Mouse (Mus musculus) embryonic facial prominence, embryonic 14.5 days (tissue): ENCODE results near the gene Wdr31. TPM values are rescaled to one million over a fixed set of nuclear protein-coding genes. Genes with fewer than 3 reads are reported as not detected.
"Not testable (repeated sequence)": the region's sequence is repeated elsewhere in the genome, so short reads cannot be mapped to it uniquely, and the experiment has no call there.

Experiments
- ATAC-seq: fragments of 200-750 bp; cut with Nextera tagmentation; 2 replicates; pipeline ENCODE4 v1.8.0; 2017; ENCODE audit warnings: low read depth, moderate number of reproducible peaks, moderate TSS enrichment
- DNase-seq: peaks from one replicate; pipeline ENCODE4 v3.0.0-alpha.2; 2015; ENCODE audit warnings: low spot score
- H3K27ac ChIP-seq: fragments of 300-500 bp; sonication (generic); replicated peaks from 2 replicates; pipeline ENCODE4 v1.5.1; 2014; ENCODE audit warnings: low read depth, mild to moderate bottlenecking, low read length, moderate library complexity
- H3K27me3 ChIP-seq: fragments of 300-500 bp; sonication (generic); replicated peaks from 2 replicates; pipeline ENCODE4 v1.6.1; 2014; ENCODE audit warnings: low read length; ENCODE audit not compliant: control insufficient read depth, insufficient read depth
- H3K36me3 ChIP-seq: fragments of 300-500 bp; sonication (generic); 2 replicates; pipeline ENCODE4 v1.6.1; 2014; ENCODE audit warnings: low read length, mixed read lengths; ENCODE audit not compliant: control insufficient read depth, insufficient read depth
- H3K4me1 ChIP-seq: fragments of 300-500 bp; sonication (generic); 2 replicates; pipeline ENCODE4 v1.6.1; 2014; ENCODE audit warnings: antibody characterized with exemption, low read length; ENCODE audit not compliant: control insufficient read depth, insufficient read depth
- H3K4me2 ChIP-seq: fragments of 300-500 bp; sonication (generic); 2 replicates; pipeline ENCODE4 v1.6.1; 2014; ENCODE audit warnings: low read depth, mild to moderate bottlenecking, low read length, moderate library complexity, mixed read lengths
- H3K4me3 ChIP-seq: fragments of 300-500 bp; sonication (generic); 2 replicates; pipeline ENCODE4 v1.5.1; 2014; ENCODE audit warnings: low read depth, mild to moderate bottlenecking, low read length
- H3K9ac ChIP-seq: fragments of 300-500 bp; sonication (generic); 2 replicates; pipeline ENCODE4 v1.6.1; 2014; ENCODE audit warnings: low read depth, mild to moderate bottlenecking, low read length, moderate library complexity, mixed read lengths
- H3K9me3 ChIP-seq: fragments of 300-500 bp; sonication (generic); 2 replicates; pipeline ENCODE4 v1.6.1; 2016; ENCODE audit warnings: low read length; ENCODE audit not compliant: control insufficient read depth
- WGBS: fragments of 180-500 bp; shearing (Covaris S2); extraction: QIAGEN DNeasy Blood & Tissue Kit; methylation state at CpG from one replicate; pipeline ENCODE4 v1.1.7; 2014; 5-methylcytosine and 5-hydroxymethylcytosine counted together
- polyA plus RNA-seq: library from polyadenylated mRNA; unstranded; fragments of >200 nt; fragmentation: Nextera tagmentation; extraction: Ambion mirVana; gene quantifications from 2 replicates; pipeline ENCODE4 v1.2.1, GENCODE M21; 2014

Gene Wdr31
- polyA plus RNA-seq, 1 experiment from 2014 or later: 5.3 TPM

GRCm38 (mm10) chr4:62486162-62486696, 15.5 kb upstream of the Wdr31 start:
- H3K4me2 ChIP-seq: no peak overlapping the region
- H3K27ac ChIP-seq: no peak overlapping the region
- no peaks in the 10 kb centered on the region for H3K9me3 ChIP-seq
- no peaks in the 10 kb centered on the region for H3K27me3 ChIP-seq
- DNase-seq (no peak), ATAC-seq (no peak)
- H3K9ac ChIP-seq: no peak overlapping the region
- H3K4me1 ChIP-seq: no peaks in the 10 kb centered on the region; the same call in 1 of the 2 replicates
- no peaks in the 10 kb centered on the region for H3K36me3 ChIP-seq
- 90% methylated on average over 15 of the region's 15 CpGs for WGBS
- H3K4me3 ChIP-seq: no peak overlapping the region

GRCm38 (mm10) chr4:62485450-62486161, 14.9 kb upstream of the Wdr31 start:
- no peak for ATAC-seq
- H3K4me3 ChIP-seq: no peak overlapping the region

GRCm38 (mm10) chr4:62484928-62485327, 14.2 kb upstream of the Wdr31 start:
- Histone ChIP-seq H3K27me3 (peaks cover 4% of the 10 kb centered on the region), H3K27ac (no peak overlapping the region), H3K9ac (no peak overlapping the region), H3K4me1 (no peaks in the 10 kb centered on the region; the same call in 1 of the 2 replicates), H3K36me3 (no peaks in the 10 kb centered on the region), H3K4me2 (no peak overlapping the region), H3K9me3 (no peaks in the 10 kb centered on the region), H3K4me3 (no peak overlapping the region)
- 75% methylated on average over 3 of the region's 3 CpGs for WGBS
- ATAC-seq (no peak), DNase-seq (no peak)

More at GRCm38 (mm10) chr4:62485450-62486161, 14.9 kb upstream of the Wdr31 start:
- no peaks in the 10 kb centered on the region for H3K9me3 ChIP-seq
- no peak overlapping the region for H3K9ac ChIP-seq
- H3K4me2 ChIP-seq: no peak overlapping the region
- no peaks in the 10 kb centered on the region for H3K36me3 ChIP-seq
- H3K4me1 ChIP-seq: no peaks in the 10 kb centered on the region; the same call in 1 of the 2 replicates
- 85% methylated on average over 8 of the region's 8 CpGs for WGBS
- DNase-seq: peak; percentile 17
- H3K27me3 ChIP-seq: no peaks in the 10 kb centered on the region
- H3K27ac ChIP-seq: no peak overlapping the region

GRCm38 (mm10) chr4:62480709-62481605, 10.3 kb upstream of the Wdr31 start:
- ATAC-seq (peak; percentile 38; the same call in 1 of the 2 replicates), DNase-seq (peak; percentile 66)

GRCm38 (mm10) chr4:62479937-62480708, 9.4 kb upstream of the Wdr31 start, which contains the start of gene Bspry:
Gene Bspry, plus strand, starts transcription at chr4:62480053.
- peaks cover 5% of the 10 kb centered on the region; the same call in 1 of the 2 replicates for H3K4me1 ChIP-seq
- ATAC-seq: peak; percentile 85
- no peaks in the 10 kb centered on the region for H3K36me3 ChIP-seq
- peak within 1 kb of the TSS; percentile 48 for H3K4me3 ChIP-seq
- no peaks in the 10 kb centered on the region for H3K9me3 ChIP-seq
- H3K27me3 ChIP-seq: peaks cover 7% of the 10 kb centered on the region
- peak within 1 kb of the TSS; percentile 92 for H3K4me2 ChIP-seq
- under 1% methylated on average over 31 of the region's 71 CpGs for WGBS
- H3K9ac ChIP-seq: peak within 1 kb of the TSS; percentile 48
- H3K27ac ChIP-seq: no peak within 1 kb of the TSS
- DNase-seq: peak; percentile 45

More at GRCm38 (mm10) chr4:62480709-62481605, 10.3 kb upstream of the Wdr31 start:
- peaks cover 5% of the 10 kb centered on the region; the same call in 1 of the 2 replicates for H3K4me1 ChIP-seq
- 39% methylated on average over 10 of the region's 10 CpGs for WGBS
- H3K9ac ChIP-seq: no peak overlapping the region
- no peak overlapping the region for H3K27ac ChIP-seq
- peaks cover 7% of the 10 kb centered on the region for H3K27me3 ChIP-seq
- no peaks in the 10 kb centered on the region for H3K36me3 ChIP-seq
- no peak overlapping the region for H3K4me3 ChIP-seq
- no peaks in the 10 kb centered on the region for H3K9me3 ChIP-seq
- no peak overlapping the region for H3K4me2 ChIP-seq

GRCm38 (mm10) chr4:62479593-62479936, 8.9 kb upstream of the Wdr31 start:
- peak overlapping the region; percentile 48; the same call in 1 of the 2 replicates for H3K9ac ChIP-seq
- not testable (repeated sequence) for ATAC-seq, H3K36me3 ChIP-seq, H3K27ac ChIP-seq, DNase-seq, H3K27me3 ChIP-seq, H3K9me3 ChIP-seq, H3K4me1 ChIP-seq
- H3K4me2 ChIP-seq: peak overlapping the region; percentile 92
- peak overlapping the region; percentile 48 for H3K4me3 ChIP-seq
- WGBS: 12% methylated on average over 11 of the region's 11 CpGs

GRCm38 (mm10) chr4:62477542-62478244, 7.0 kb upstream of the Wdr31 start:
- H3K4me3 ChIP-seq: no peak overlapping the region
- 64% methylated on average over 6 of the region's 6 CpGs for WGBS
- DNase-seq (no peak), ATAC-seq (no peak)
- H3K4me1 ChIP-seq: peaks cover 5% of the 10 kb centered on the region; the same call in 1 of the 2 replicates
- no peak overlapping the region for H3K27ac ChIP-seq
- H3K9me3 ChIP-seq: no peaks in the 10 kb centered on the region
- H3K36me3 ChIP-seq: no peaks in the 10 kb centered on the region
- H3K4me2 ChIP-seq: no peak overlapping the region
- no peak overlapping the region for H3K9ac ChIP-seq
- H3K27me3 ChIP-seq: peaks cover 7% of the 10 kb centered on the region
